Mouse (Mus musculus) urinary bladder, postnatal 14 days (tissue): ENCODE data around the gene Hpcal1.
A peak's percentile ranks its signal among the peaks of the same experiment; 100 is the strongest.

ENCODE experiments used
- DNase-seq: peaks from one replicate; pipeline ENCODE4 v3.0.0; 2021; ENCODE audit warnings: low spot score

Gene Hpcal1

DNA sequence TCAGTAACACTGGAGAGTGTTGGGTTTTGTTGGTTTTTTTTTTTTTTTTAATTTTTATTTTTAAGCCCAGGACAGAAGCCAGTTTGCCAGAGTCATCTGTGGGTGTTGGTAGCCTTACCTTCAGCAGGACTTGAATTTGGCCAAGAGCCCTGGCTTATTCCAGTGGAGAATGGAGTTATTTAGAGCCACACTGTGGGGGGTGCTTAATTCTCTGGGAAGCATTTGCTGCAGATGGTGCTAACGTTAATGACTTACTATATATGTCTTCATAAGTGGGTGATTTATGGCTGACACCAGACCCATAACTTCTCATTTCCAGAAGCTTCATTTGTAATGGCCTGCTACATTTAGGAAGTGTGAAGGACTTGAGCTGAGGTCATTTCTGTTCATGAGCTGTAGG lies 21.9 kb downstream of the Hpcal1 start:
- DNase-seq: no peak

DNA sequence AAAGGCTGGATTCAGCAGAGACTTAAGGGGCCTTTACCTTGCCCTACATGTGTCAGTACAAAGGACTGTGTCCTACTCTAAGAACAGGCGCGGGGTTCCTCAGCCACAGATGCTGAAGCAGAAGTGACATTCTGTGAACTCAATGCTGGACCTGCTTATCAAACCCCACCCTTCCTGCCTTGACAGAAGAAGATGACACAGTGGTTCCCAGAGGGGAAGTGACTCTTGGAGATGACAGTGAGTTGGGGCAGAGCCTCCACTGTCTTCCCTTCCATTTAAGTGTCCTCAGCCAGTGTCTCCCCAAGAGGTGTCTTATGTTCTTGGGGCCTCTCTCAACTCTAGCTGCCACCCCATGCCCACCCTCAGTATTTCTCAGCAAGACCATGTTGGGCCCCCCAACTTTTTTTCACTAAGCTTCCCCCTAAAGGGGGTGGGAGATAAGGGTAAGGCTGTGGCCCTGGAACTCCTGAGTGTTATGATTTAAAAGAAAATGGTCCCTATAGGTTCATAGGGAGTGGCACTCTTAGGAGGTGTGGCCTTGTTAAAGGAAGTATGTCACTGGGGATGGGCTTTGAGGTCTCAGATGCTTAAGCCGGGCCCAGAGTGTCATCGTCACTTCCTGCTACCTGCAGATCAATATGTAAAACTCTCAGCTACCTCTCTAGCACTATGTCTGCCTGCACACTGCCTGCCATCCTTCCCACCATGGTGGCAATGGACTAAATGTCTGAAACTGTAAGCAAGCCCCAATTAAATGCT lies 25.2 kb downstream of the Hpcal1 start:
- DNase-seq: no peak

DNA sequence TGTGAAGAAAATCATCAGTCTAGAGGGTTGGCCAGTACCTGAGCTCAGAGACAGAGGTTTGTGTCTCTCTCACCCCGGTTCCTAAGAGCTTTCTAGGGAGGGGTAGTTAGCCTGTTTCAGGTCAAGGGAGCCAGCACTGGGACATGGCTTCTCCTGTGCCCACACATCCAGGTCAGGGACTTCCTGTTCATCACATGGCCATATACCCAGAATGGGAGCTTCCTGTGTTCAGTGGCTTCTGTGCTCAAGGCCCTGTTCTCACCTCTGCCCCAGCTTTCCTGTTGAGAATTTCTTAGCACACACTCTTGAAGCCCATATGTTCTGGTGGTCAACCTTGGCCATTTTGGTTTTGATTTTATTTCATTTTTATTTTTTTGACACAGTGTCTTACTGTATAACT lies 26.6 kb downstream of the Hpcal1 start:
- DNase-seq: no peak

DNA sequence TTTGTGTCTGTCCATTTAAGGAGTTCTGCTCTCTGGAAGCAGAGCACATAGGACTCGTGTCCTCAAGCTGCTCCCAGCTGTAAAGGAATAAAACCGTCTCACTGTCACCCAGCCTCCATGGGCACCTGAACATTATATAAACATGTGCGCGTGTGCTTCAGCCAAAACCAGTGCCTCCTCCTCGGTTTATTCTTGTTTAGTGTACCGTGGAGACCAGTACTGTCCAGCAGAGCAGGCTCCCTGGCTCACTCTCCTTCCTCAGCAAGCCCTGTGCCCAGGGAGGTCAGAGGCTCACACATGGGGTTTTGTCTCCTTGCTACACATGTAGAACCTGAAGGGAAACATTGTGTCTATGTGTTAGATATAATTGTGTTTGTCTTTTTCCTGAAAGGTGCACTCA lies 27.5 kb downstream of the Hpcal1 start:
- DNase-seq: no peak

DNA sequence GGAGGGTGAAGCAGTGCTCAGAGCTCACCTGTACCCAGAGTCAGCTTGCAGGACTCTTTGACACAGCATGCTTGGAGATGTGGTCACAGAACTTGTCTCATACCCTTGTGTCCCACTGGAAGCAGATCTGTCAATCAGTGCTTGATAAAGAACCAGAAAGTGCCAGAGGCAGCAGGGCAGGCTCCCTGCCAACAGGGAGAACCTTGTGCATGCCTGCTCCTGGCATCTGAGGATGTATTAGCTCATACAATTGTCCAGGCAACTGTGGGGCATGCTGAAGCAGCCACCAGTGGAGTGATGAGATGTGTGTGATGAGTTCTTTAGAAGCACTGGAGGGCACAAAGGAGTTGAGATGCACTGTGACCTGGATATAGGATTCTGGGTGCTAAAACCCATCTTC lies 30.4 kb downstream of the Hpcal1 start:
- peak; percentile 32 for DNase-seq

DNA sequence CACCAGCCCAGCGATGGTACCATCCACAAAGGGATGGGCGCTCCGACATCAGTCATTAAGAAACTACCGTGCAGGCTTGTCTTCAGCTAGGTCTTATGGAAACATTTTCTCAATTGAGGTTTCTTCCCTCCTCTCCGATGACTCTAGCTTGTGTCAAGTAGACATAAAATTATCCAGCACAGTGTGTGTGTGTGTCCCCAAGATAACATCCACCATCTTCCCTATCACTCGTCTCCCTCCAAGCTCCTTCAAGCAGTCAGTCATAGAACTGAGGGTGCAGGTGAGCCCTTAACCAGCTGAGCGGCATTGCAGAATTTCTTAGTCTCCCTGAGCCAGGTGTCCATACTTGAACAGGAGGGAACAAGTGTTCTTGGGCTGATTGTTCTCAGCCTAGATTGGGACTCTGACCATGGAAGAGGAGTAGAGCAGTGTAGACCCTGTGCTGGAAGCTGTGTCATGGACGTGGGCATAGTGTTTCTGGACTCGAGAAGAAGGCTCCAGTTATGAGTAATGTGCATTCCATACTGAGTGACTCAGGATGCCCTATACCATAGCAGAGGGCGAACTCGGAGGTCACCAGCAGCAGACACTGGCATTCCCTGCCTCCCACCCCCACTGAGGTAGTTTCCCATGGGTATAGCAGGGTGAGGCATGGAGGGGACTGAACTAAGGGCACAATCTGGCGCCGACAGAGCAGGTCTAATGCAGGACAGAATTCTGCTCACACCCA lies 32.0 kb downstream of the Hpcal1 start:
- DNase-seq: no peak

DNA sequence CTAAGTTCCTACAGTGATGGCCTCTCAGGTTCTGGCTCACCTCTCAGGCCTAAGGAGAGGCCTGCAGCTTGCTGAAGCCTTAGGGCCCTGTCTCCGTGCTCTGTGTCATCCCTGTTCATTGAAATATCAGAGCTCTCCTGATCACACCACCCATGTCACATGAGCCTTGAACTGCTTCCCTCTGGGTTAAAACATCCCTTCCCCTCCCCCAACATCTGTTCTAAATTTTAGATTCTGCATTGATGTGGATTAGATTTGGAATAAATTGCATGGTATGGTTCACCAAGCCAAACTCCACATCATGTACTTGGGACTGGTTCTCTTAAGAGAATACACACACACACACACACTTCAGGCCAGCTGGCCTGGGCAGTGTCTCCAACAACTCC lies 32.5 kb downstream of the Hpcal1 start:
- no peak for DNase-seq

DNA sequence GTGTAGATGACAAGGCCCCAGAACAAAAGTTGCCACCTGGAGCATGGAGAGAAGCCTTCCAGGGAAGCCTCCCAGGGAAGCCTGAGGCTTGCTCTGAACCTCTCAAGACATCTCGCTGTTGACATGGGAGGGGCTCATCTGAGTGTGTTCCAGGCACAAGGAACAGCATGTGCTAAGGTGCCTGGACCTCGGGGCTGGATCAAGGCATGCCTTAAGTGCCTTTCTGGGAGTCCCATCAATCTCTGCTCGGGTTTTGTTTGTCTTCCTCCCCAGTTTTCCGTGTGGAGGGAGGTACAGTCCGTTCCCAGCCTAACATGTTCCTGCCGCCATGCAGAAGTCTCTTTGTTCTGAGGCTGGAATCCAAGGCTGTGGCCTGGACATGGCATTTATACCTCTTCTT lies 33.3 kb downstream of the Hpcal1 start:
- no peak for DNase-seq

DNA sequence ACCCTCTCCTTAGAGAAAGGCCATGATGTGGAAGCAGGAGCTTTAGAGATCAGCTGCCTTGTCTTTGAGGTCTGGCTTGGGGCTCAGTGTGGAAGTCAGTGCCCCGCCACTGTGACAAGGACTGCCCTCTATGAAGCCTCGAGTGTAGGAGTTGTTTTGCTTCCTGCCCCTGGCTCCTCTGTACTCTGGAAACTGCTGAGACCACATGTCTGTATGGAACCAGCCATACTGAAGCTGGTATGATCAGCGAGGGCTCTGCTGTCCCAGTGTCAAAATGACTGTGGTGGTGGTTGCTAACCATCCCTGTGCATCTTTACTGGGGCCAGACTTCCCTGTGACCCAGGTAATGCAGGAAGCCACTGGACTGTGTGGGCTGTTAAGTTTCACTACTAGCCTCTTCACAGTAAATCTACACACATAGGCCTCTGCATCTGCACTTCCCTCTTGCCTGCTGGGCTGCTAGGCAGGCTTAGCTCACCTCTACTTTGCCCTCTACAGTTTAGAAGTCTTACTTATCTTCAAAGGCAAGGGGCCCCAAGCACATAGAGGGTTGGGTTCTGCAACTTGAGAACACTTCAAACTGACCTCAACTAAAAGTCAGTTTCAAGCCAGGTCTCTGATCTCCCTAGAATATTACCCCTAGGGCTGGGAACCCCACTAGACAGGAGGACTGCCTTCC lies 33.9 kb downstream of the Hpcal1 start:
- DNase-seq: no peak

DNA sequence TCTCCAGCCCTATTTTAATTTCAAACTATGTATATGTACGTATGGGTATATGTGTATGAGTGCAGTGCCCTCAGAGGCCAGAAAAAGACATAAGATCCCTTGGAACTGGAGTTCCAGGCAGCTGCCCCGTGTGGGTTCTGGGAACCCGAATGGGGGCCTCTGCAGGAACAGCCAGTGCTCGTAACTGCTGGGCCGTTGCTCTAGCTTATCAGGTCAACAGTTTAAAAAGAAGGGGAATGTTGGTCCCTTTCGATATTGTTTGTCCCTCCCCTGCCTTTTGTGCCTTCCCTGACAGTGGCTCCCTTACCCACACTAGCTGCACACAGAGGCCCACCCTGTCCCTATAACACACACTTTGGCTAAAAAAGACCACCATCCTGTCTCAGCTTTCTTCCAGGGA lies 34.9 kb downstream of the Hpcal1 start:
- DNase-seq: no peak

DNA sequence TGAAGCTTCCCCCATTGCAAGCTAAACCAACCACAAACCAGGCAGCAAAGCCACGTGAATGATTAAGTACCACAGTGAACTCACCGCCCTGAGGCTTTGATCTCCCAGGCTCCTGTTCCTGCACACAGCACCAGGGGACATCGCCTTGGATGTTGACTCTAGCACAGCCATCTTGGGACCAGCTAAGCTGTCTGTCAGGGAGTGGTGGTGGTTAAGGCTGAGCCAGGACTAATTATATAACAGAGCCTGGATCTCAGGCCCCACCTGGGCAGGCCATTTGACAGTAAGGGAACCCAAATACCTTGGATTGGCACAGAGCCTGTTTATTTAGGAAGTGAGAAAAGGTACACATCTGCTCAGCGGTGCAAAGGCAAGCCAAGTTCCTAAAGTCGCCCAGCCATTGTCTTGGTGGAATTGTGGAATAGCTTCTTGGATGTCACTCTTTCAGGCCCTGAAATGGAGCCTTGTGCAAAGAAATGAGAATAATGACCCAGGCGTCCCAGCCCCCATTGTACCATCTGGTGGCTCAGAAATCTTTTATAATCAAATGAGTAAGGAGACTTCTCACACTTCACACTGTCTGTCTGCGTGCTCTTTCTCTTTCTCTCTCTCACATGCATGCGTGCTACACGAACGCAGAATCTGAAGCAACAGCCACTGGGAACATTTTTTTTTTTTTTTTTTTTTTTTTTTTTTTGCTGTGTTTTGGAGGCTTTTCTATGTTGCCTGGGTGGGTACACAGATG lies 36.1 kb downstream of the Hpcal1 start:
- no peak for DNase-seq

DNA sequence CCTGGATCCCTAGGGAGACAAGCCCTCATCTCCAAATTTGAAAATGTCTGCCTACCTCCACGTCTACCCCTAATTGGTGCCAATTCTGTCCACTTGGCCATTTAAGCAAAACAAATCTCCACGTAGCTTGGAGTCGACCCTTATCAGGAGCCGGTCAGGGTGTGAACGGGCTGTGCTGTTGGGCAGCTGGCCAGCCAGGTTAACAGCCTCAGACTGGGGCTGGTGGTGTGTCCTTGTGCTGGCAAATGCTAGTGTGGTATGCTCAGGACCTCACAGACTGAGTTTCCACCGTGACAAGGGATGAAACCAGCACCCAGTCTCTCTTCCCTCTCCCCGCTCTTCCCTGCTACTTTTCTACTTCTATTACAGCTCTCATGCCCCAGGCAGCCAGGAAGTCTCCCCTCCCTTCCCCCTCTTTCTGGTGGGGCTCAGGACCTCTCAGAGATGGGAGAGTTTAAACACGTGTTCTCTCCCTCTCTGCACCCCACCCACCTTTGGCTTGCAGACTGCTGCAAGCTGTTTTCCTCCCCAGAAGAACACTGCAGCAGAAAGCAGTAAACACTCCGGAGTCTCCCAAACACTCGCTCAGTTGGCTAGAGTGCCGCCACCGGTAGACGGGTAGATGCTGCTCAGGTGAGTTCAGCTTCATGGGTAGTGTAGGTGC lies 37.2 kb downstream of the Hpcal1 start:
- peak; percentile 61 for DNase-seq

DNA sequence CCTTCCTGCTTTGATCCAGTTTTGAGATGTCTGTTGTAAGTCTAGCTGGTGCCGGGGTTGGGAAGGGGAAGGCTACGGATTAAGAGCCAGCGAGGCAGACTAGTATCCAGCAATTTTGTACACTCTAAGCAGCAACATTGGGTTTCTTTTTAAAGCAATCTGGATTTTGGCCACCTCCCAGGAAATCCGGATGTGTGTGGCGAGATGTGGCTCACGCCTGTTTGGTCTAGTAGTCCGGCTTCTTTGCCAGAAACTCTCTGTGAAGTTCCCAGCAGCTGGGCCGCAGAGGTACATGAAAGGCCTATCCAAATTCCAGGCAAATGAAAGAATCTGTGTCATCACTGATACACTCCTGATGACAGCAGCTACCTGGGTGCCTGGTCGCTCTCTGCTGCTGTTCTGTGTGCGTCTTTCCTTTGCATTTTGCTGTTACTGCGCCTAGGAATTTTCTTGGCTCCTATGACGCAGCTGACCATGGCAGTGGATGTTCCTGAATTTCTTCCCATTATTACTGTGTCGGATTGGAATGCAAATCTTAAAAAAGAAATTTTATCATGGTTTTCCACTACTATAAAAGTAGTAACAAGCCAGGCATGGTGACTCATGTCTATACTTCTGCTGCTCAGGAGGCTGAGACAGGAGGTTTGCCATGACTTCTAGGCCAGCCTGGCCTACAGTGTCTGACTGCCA lies 38.7 kb downstream of the Hpcal1 start:
- peak; percentile 54 for DNase-seq

DNA sequence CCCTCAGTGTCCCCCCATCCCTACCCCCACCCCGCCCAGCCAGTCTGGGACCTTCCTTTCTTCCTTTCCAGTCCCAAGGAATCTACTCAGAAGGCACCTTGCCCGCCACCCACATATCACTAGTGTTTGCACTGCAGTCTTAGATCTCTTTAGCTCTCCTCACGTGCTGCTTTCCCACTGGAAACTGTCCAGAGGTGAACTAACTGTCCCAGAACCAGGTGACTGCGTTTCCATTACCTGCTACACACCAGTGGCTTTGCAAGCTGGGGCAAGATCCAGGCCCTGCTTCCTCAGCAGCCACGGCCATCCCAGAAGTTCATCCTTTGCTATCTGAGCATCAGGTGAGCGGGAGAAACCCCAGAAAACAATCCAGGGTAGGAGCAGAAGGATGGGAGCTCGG lies 41.4 kb downstream of the Hpcal1 start:
- no peak for DNase-seq

DNA sequence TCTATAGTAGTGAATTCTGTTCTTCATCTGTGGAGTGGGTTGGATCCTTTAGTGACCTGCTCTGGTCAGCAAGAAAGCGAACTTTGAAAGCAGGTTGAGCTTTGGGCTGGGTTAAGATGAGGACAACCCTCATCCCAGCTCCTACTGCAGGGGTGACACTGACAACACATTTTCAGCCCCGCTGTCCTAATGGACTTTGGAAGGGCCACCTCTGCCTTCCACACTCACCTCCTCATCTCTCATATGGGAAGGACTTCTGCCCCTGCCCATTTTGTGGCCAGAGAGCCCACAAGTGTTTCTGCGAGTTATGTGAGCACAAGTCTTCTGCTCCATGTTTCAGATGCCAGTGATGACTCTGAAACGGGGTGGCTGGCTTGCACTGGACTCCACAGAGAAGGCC lies 41.9 kb downstream of the Hpcal1 start:
- no peak for DNase-seq

DNA sequence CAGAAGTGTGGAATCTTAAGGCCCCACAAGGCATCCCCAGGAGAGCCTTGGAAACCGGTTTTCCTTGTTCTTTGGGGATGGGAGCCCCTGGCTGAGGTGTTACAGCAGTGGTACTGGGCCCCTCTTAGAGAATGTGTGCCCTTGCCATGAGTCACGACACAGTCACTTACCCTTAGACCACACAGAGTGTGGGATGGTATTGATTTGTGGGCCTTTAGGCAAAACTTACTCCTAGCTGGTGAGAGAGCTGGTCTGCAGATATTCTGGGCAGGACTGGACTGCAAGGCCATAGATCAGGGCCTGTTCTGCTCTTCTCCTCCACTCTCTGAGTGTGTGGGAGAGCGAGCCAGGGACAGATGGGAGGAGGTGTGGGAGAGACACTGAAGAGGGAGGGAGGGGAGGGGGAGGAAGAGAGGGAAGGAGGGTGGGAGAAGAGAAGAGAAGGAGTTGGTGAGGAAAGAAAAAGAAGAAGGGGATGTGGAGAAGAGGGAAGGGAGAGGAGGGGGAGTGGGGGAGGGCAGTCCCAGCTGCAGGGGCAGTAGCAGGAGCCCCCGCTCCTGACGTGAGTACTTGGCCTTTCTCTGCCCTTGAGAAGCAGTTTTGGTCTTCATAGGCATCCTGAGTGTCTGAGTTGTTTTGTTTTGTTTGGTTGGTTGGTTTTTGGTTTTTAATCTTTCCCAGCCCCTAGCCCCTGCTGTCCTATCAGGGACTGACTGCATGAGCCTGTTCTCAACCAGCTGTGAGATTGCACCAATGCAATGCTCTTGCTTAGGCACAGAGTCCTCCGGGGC lies 42.7 kb downstream of the Hpcal1 start:
- DNase-seq: peak; percentile 38

DNA sequence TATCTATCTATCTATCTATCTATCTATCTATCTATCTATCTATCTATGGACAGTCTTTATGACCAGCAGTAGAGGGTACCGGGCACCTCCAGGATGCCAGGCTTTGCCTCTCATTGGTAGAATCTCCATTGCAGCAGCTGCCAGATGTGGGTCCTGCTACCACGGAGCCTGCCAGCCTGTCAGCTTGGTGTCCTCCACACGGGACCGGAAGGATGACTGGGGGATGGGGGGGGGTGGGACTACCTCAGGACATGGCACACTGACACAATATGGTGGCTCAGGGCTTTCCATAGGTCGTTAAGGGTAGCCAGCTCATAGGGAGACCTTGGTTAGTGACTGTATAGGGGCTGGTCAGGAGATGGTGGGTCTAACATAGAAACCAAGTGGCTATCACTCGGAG lies 45.7 kb downstream of the Hpcal1 start:
- no peak for DNase-seq

DNA sequence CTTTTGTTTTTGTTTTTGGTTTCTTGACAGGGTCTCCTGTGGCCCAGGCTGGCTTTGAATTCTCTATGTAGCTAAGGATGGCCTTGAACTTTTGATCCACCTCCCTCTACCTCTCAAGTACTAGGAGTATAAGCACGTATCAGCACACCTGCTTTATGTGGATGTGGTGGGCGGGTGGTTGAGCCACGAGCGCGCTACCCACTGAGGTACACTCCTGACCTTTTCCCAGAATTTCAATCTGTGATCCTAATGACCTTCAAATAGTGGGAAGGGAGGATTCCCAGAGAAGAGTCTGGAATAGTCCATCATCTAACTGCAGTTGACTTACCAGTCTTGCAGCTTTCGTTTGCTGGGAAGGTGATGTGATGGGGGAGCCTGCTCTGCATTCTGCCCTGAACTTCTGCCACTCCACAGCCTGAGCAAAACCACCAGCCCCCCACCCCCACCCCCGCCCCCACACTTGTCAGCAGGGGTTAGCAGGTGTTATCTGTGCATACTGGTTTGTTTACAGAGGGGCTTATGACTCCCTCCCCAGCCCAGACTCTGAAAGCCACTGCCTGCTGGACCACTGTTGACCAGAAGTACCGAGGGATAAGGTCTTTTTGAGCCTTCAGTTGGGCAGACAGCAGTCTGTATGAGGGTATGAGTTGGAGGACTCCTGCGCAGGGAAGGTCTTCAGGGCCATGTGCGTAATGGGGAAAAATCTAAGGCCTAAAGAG lies 46.4 kb downstream of the Hpcal1 start:
- DNase-seq: no peak

DNA sequence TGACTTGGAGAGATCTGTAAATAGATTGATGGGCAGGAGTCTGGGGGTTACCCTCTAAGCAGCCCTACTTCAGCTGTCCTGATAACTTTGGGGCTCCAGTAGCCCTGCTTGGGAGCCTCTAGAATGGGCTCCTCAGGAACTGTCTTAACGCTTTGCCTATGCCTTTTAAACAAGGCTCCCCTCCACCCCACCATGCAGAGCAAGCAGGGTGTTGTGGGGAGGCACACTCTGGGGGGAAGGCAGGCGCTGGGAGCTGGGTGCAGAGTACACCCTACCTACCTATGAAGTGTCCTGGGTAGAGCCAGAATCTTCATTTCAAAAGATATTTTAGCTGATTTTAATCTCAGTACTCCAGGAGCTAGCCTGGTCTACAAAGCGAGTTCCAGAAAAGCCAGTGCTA lies 47.2 kb downstream of the Hpcal1 start:
- DNase-seq: no peak

DNA sequence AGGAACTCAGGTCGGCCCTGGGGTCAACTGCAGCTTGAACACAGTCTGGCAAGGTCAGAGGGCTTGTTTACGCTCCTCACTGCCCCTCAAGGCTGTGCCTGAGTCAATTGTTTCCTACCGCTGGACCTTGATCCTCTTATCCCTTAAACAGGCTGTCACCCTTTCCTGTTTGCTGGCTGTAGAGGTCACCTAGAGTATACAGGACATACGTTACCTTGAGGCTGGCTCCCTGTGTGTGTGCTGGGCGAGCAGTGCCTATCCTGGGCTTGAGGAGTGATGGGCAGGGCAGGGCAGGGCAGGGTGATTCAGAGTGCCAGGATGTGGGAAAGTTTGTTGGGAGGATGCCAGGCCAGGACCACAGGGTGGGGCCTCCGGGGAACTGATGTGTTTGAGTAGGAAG lies 47.8 kb downstream of the Hpcal1 start:
- DNase-seq: no peak
